Mouse (Mus musculus): ENCODE measurements around the gene Mst1r.
A peak's percentile ranks its signal among the peaks of the same experiment; 100 is the strongest.

Mst1r gene

GRCm38 (mm10) chr9:107914764-107915420, 8.2 kb downstream of the Mst1r start:
- no peak for DNase-seq

GRCm38 (mm10) chr9:107917895-107918608, 11.4 kb downstream of the Mst1r start:
- peak; percentile 63 for DNase-seq

- DNase-seq = no peak
These were observed 12.2 kb downstream of the Mst1r start for GRCm38 (mm10) chr9:107918884-107919283.

GRCm38 (mm10) chr9:107919441-107919840, 12.8 kb downstream of the Mst1r start:
- DNase-seq = peak; percentile 74

- DNase-seq = peak; percentile 33
These were observed 16.3 kb downstream of the Mst1r start for GRCm38 (mm10) chr9:107923021-107923420.

- no peak for DNase-seq
These were observed 17.3 kb downstream of the Mst1r start for GRCm38 (mm10) chr9:107923956-107924355.

- no peak for DNase-seq
These were observed 18.6 kb downstream of the Mst1r start for GRCm38 (mm10) chr9:107925251-107925650.

GRCm38 (mm10) chr9:107926920-107927420, 20.3 kb downstream of the Mst1r start:
- no peak for DNase-seq

GRCm38 (mm10) chr9:107927749-107928148, 21.1 kb downstream of the Mst1r start:
- DNase-seq = no peak

- DNase-seq = no peak
These were observed 21.5 kb downstream of the Mst1r start, which contains the start of gene Actl11 for GRCm38 (mm10) chr9:107928169-107928568. Gene Actl11 (plus strand): TSS chr9:107928469.

GRCm38 (mm10) chr9:107932221-107932620, 25.5 kb downstream of the Mst1r start:
- no peak for DNase-seq

- peak; percentile 78 for DNase-seq
These were observed 27.5 kb downstream of the Mst1r start for GRCm38 (mm10) chr9:107934146-107934545.

GRCm38 (mm10) chr9:107935374-107935773, 28.7 kb downstream of the Mst1r start, which contains the start of gene Camkv:
Gene Camkv (plus strand): TSS chr9:107935674.
- DNase-seq = no peak

GRCm38 (mm10) chr9:107935790-107936214, 29.1 kb downstream of the Mst1r start:
- peak; percentile 62 for DNase-seq

GRCm38 (mm10) chr9:107936215-107936822, 29.6 kb downstream of the Mst1r start:
- DNase-seq = peak; percentile 43

GRCm38 (mm10) chr9:107936831-107937230, 30.2 kb downstream of the Mst1r start:
- no peak for DNase-seq

GRCm38 (mm10) chr9:107947241-107948194, 40.8 kb downstream of the Mst1r start:
- no peak for DNase-seq

- DNase-seq = no peak
These were observed 42.7 kb downstream of the Mst1r start for GRCm38 (mm10) chr9:107949184-107949921.

GRCm38 (mm10) chr9:107949922-107950235, 43.2 kb downstream of the Mst1r start, which contains the start of gene Traip:
Gene Traip (plus strand): TSS chr9:107950136.
- DNase-seq = no peak

GRCm38 (mm10) chr9:107950460-107951355, 44.0 kb downstream of the Mst1r start:
- DNase-seq = peak; percentile 97
